Mouse (Mus musculus) MN1 (cell line): ENCODE measurements around the gene Daw1.

Experiments
- DNase-seq: peaks from one replicate; pipeline ENCODE4 v3.0.0-alpha.2; 2016; ENCODE audit warnings: low spot score

Gene Daw1

GRCm38 (mm10) chr1:83159603-83160002 lies at the start of gene Daw1:
Gene Daw1, plus strand, starts transcription at chr1:83159752.
- no peak for DNase-seq

- no peak for DNase-seq
These were observed 48.6 kb upstream of the Daw1 start for GRCm38 (mm10) chr1:83110992-83111391.

- no peak for DNase-seq
These were observed 47.8 kb upstream of the Daw1 start for GRCm38 (mm10) chr1:83111726-83112125.

GRCm38 (mm10) chr1:83116447-83117137 lies 43.0 kb upstream of the Daw1 start, which contains the start of gene Ccl20:
Gene Ccl20, plus strand, starts transcription at chr1:83116766.
- DNase-seq = no peak

- DNase-seq = no peak
These were observed 42.3 kb upstream of the Daw1 start for GRCm38 (mm10) chr1:83117217-83117616.

GRCm38 (mm10) chr1:83117661-83118060 lies 41.9 kb upstream of the Daw1 start:
- no peak for DNase-seq

GRCm38 (mm10) chr1:83119903-83120302 lies 39.6 kb upstream of the Daw1 start:
- DNase-seq = no peak

- DNase-seq = no peak
These were observed 39.2 kb upstream of the Daw1 start for GRCm38 (mm10) chr1:83120312-83120711.

GRCm38 (mm10) chr1:83123201-83123600 lies 36.4 kb upstream of the Daw1 start:
- DNase-seq = no peak

GRCm38 (mm10) chr1:83135829-83136228 lies 23.7 kb upstream of the Daw1 start:
- DNase-seq = no peak

GRCm38 (mm10) chr1:83137847-83138246 lies 21.7 kb upstream of the Daw1 start:
- no peak for DNase-seq

- DNase-seq = no peak
These were observed 20.8 kb upstream of the Daw1 start for GRCm38 (mm10) chr1:83138721-83139120.

GRCm38 (mm10) chr1:83141510-83141909 lies 18.0 kb upstream of the Daw1 start:
- no peak for DNase-seq

GRCm38 (mm10) chr1:83142055-83142454 lies 17.5 kb upstream of the Daw1 start:
- DNase-seq = no peak

GRCm38 (mm10) chr1:83146547-83146946 lies 13.0 kb upstream of the Daw1 start:
- no peak for DNase-seq

GRCm38 (mm10) chr1:83150227-83150626 lies 9.3 kb upstream of the Daw1 start:
- no peak for DNase-seq

- no peak for DNase-seq
These were observed 6.6 kb upstream of the Daw1 start for GRCm38 (mm10) chr1:83152961-83153360.

GRCm38 (mm10) chr1:83156876-83157275 lies 2.7 kb upstream of the Daw1 start:
- DNase-seq = no peak

- DNase-seq = no peak
These were observed 2.1 kb downstream of the Daw1 start for GRCm38 (mm10) chr1:83161658-83162057.

GRCm38 (mm10) chr1:83164027-83164426 lies 4.5 kb downstream of the Daw1 start:
- no peak for DNase-seq

GRCm38 (mm10) chr1:83169158-83169557 lies 9.6 kb downstream of the Daw1 start:
- DNase-seq = no peak

GRCm38 (mm10) chr1:83175985-83176384 lies 16.4 kb downstream of the Daw1 start:
- no peak for DNase-seq

- no peak for DNase-seq
These were observed 20.0 kb downstream of the Daw1 start for GRCm38 (mm10) chr1:83179531-83179930.

GRCm38 (mm10) chr1:83181418-83181817 lies 21.9 kb downstream of the Daw1 start:
- no peak for DNase-seq
